Mouse (Mus musculus) yolk sac, embryonic 10.5 days (tissue): Measurements from ENCODE around the gene Bicral.
A peak's percentile ranks its signal among the peaks of the same experiment; 100 is the strongest.

Experiments
- DNase-seq: peaks from one replicate; pipeline ENCODE4 v3.0.0-alpha.2; 2017; ENCODE audit warnings: low spot score

The Bicral gene

DNA sequence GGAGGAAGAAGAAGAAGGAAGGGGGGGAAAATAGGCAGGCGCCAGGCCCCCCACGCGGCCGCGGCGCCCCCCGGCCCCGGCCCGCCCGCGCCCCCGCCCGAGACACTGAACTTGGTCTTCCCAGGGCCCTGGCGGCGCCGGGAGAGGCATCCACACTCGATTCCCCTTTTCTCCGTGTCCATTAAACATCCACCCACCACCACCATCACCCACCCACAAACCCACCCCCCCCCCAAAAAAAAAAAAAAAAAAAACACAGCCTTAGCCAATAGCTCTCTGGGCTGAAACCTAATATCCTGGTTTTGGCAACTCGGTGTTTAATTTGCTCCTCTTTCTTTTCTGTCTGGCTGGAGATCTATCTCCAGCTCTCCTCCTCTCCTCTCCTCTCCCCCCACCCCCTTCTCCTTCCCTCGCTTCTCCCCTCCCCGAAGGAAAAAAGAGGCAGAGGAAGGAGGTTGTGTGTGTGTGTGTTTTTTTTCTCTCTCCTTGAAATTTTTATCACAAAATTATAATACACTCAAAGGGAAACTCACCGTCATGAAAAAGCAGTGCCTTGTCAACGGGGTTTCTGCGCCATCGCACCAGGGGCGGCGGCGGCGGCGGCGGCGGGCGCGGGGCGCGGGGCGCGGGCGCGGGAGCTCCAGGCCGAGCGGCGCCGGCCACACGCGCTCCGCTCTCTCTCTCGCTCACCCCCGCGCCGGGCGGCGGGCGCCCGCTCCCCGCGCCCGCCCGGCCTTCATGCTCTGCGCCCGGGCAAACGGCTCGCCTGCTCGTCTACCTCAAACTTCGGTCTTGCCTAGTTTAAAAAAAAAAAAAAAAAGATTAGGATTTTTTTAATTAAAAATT lies at the start of gene Bicral:
Gene Bicral (minus strand): TSS at position 580 of the 846 bp plus-strand sequence.
- DNase-seq = peak; percentile 78

DNA sequence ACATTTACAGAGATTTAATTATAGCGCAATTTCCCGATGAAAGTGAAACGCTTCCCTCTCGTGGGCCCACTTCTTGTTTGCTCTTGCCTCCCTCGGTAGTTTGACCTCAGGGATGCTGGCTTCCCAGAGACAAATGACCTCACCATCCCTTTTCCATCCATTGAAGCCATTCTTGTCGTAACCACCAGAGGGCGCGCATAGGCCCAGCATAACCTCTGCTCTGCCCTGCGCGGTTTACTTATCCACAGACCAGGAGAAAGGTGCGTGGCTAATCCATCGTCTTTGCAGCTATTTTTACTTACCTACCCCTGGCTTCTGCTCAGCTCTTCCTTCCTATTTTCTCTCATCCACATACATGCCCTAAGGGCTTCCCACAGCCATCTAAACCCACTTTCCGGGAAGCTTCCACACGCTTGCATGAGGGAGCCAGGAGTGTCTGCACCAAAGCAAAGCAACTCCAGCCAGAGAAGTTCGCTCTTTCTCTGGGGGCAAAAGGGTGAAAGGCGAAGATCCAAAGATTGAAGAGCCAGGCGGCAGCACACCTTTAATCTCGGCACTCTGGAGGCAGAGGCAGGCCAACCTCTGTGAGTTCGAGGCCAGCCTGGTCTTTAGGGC lies 45.7 kb upstream of the Bicral start:
- peak; percentile 72 for DNase-seq

DNA sequence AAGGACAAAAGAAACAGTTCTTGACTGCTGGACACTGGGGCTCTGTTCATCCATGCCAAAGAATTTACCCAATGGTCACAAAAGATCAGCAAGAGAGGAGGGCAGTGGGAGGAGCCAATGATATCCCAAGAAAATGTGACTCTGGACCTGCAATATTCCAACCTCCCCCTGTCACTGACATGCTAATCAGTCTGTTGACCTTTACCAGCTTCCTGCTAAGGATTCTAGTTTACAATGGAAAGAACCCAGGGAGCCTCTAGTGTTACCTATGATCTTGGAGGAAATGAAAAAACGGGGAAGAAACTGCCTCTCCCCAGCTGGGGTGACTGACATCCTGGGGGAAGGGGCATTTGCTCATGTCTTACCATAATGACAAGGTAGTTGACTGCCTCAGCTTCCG lies 42.7 kb upstream of the Bicral start:
- no peak for DNase-seq

DNA sequence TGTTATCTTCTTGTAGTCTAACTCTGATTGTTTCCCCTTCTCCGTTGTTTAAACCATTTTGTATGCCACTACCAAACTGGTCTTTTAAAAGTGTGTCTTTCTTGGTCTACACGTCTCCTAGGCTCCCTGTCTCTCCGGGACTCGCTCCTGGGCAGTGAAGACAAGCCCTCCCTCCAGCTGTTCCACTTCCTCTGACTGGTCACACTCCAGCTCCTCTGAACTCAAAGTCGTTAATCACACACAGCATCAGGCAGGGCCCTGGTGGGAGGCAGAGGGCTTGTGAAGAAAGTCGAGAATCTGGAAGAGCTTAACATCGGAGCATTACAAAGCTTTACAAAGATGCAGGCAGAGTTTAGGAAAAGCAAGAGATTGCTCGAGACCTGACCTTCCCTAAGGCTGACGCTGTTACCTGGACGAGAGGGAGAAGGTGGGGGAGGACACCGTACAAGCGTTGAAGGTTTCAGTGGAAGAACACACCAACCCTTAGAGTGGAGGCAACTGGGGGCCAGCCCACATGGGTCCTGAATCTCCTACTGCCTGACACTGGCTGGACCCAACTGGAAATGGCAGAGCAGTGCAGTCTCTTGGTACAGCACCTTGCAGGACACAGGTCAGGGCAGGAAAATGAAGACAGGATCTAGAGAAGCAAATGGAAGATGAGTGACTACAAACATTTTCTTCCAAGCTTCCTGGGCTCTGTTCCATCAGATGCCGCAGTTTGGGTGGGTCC lies 39.1 kb upstream of the Bicral start:
- no peak for DNase-seq

DNA sequence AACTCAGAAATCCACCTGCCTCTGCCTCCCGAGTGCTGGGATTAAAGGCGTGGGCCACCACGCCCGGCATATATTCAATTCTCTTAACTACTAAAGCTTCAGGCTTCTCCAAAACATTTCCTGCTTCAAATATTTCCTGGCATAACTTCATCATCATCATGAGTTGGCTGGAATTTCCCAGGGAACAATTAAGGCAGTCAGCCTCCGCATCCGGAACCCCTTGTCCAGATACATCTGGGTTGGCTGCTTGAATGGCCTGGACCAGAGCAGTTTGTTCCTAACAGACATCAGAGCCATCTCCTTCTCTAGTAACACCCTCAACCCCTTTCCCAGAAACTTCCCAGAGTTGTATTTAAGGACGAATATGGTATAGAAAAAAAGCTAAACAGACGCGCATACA lies 37.1 kb upstream of the Bicral start:
- DNase-seq = no peak

DNA sequence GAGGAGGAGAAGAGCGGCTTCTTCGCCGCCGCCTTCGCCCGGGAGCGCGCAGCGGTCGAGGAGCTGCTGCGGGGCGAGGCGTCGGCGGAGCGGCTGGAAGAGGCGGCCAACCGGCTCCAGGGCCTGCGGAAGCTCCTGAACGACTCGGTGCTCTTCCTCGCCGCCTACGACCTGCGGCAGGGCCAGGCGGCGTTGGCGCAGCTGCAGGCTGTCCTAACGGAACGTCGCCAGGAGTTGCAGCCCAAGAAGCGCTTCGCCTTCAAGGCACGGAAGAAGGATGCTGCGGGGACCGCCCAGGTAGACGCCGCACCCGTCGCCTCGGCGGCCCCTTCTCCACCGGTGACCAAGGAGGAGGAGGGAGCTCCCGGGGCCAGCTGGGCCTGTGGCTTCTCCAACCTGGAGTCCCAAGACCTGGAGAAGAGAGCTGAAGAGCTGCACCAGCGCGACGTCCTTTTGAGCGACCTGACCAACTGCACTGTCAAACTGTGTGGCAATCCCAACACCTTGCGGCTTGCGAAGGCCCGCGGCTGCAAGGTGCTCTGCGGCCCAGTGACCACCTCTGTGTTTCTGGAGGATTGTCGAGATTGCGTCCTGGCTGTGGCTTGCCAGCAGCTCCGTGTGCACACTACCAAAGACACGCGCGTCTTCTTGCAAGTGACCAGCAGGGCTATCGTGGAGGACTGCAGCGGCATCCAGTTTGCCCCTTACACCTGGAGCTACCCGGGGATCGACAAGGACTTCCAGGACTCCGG lies 32.7 kb upstream of the Bicral start:
- peak; percentile 40 for DNase-seq

DNA sequence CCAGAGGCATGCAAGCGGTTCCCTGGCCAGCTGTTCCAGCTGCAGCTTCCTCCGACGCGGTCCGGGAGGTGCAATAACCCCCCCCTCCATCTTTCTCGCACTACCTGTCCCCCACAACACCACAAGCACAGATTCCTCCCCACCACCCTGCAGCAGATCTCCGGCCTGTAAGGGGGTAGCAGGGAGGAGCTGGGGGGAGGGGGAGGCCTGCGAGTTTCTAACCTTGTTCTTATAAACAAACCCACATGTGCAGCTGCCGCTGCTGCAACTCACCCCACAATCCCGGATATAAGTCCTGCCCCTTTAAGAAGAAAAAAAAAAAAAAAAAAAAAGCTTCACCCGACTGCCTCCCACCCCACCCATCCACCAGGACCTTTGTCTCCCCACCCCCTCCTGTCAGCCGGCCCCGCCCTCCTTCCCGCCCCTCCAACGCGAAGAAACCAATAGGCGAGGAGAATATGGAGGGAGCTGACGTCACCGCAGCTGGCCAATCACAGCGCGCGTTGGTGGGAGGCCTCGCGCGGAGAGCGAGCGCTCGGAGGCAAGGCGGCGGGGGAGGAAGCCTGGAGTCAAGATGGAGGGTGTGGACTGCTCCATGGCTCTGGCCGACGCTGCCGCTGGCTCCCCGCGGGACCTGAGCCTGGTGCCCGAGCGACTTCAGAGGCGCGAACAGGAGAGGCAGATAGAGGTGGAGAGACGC lies 32.0 kb upstream of the Bicral start, which contains the start of gene Tbcc:
Gene Tbcc (plus strand): TSS at position 569 of the 700 bp plus-strand sequence.
- DNase-seq = peak; percentile 99

DNA sequence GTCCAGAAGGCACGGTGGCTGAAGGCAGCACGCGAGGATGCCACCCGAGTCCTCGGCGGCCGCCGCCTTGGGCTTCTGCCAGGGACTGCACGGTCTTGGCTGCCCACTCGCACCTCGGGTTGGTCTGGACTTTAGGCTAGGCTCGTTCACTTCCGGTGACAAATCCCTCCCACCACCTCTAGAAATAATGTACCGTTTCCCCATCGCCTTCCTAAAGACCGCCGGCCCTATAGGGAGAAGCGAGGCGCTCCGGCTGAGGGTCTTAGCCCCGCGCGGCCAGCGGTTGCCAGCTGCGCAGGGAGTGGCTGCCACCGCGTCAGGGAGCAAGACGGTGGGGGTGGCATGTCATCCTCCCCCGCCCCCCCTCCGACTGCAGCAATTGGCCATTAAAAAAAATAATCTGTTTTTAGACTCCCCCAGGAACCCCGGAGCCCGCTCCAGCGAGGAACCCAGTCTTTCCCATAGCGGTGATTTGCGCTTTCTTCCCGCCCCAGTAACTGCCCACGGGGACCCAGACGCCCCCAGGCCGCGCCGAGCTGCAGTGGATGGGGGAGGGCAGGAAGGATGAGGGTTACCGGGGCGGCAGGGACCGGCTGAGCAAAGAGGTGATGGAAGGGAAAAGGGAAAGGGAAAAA lies 31.3 kb upstream of the Bicral start:
- DNase-seq = peak; percentile 79

DNA sequence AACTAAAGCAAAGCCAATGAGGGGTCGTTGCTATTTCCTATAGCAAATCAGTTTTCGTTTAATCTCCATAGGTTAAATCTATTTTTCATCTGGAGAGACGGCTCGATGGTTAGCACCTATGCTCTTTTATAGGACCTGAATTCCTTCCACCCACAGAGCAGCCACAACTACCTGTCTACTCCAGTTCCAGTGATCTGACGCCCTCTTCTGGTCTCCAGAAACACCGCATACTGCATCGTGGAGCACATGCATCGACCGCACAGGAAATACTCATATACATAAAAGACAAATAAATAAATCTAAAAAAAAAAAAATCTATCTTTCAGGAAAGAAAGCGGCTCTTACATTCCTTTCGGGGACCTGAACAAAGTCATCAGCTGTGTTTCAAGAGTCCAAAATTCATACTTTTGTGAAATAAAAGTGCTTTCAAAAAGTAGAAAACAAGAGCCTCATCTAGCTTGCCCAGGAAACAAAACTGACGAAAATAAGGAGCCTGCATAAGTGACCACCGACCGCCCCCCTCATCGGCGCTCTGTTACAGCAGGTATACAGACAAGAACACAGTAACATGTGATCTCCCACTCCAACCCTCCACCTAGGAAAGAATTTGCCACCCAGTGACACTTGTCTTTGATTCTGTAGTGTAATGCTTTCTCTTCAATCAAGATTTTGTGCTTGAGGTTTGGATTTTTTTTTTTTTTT lies 30.4 kb upstream of the Bicral start:
- DNase-seq = peak; percentile 54

DNA sequence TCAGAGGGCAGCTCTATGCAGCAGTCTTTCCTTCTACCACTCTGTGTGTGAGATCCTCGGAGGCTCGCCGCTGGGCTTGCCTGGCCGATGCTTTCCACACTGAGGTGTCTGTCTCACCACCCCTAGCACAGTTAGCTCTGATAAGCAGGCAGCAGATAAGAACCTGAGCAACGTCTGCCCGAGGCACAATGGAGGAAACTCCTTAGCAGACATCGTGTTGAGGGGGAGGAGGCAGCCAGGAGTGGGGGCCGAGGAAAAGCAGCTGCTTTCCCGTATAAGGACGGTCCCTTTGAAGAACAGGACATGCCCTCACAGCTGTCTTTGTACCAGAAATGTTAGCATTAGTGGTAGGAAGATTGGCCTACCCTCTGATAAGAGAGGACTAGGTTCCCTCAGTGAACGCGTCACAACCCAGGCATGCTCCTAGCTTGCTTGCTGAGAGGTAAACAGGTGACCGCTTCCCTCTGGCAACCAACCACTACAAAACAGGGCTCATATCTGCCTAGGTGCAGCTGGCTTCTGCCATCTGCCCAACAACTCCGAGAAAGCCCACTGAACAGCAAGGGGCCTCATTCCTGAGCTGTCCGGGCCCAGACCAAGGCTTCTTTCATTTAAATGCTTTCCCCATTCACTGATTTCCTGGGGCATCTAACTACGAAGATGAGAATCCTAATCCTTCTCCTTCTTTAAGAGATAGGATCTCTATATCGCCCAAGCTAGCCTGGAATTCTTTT lies 27.8 kb upstream of the Bicral start:
- peak; percentile 54 for DNase-seq

DNA sequence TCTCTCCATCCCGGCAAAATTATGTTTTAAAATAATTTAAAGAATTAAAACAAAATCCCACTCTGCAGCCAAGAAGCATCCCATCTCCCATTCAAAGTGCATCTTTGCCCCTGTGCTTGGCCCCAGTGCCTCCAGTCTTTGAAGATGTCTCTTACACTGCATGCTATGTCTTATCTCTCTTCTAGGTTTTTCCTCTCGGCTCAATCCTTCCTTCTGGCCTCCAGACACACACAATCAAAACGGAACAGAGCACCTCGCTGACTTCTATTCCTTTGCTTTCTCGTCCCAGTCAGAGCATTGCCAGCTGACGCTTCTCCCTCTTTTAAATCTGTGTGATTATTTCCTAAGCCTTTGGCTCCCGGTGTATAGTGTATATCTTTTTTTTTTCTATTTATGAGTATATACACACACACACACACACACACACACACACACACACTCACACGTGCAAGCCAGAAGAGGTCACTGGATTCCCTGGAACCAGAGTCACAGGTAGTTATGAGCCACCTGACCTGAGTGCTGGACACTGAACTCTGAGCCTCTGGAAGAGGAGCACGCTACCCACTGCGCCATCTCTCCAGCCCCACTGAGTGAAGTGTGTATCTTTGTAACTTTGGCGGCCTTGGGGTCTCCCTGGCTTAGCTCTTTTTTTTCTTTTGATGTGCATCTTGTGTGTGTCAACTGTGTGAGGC lies 27.1 kb upstream of the Bicral start:
- peak; percentile 27 for DNase-seq

DNA sequence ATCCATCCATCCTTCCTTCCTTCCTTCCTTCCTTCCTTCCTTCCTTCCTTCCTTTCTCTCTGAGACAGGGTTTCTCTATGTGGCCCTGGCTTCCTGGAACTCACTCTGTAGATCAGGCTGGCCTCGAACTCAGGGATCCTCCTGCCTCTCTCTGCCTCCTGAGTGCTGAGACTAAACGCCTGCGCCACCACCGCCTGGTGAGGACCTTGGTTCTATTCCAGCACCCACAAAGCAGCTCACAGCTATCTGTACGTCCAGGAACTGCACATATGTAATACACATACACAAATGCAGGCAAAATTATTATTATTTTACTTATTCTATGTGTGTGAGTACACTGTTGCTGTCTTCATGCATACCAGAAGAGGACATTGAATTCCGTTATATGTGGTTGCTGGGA lies 26.5 kb upstream of the Bicral start:
- DNase-seq = no peak

DNA sequence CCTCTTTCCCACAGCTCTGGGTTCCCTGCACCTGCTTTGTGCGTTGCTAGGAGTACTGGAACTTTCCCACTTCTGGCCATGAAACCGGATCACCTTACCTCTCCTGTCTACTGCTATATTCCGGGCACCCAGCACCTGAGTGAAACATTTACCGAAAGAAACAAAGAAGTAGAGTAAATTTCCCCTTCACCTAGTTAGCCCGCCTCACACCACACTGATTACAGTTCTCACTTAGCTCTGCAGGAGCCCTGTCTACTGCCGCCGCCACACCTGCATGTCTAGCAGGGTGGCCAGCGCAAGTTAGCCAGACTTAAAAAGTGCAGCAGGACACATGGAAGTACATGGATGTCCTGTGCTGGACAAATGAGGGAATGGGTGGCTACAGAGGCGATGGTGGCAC lies 24.8 kb upstream of the Bicral start:
- no peak for DNase-seq

DNA sequence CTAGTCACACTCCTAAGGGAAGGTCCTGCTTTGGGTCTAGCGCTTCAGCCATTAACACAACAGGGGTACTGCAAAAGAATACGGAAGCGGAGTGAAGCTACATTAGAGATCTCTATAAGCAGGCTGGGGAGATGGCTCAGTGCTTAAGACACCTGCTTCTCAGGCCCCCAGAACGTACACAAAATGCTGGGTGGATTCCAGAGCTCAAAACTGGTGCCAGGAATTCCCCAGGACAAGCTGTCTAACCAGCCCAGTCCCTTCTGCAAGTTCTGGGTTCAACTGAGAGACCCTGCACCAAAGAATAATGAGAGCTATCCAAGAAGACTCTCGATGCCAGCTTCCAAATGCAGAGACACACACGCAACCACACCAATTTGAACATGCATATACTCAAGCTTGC lies 23.4 kb upstream of the Bicral start:
- DNase-seq = no peak

DNA sequence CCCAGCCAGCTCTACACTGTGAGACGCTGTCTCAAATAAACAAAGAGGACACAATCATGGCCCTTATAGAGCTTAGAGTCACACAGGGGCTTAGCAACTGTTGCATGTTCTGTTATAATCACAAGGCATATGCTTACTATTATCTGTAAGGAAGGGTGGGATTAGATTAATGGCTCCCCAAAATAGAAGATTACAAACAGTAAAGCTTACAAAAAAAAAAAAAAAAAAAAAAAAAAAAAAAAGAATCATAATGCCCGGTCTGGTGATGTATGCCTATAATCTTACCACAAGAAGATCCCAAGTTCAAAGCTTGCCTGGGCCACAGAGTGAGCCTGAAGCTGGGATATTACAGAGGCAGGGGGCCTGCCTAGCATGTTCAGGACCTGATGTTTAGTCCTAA lies 22.0 kb upstream of the Bicral start:
- DNase-seq = no peak

DNA sequence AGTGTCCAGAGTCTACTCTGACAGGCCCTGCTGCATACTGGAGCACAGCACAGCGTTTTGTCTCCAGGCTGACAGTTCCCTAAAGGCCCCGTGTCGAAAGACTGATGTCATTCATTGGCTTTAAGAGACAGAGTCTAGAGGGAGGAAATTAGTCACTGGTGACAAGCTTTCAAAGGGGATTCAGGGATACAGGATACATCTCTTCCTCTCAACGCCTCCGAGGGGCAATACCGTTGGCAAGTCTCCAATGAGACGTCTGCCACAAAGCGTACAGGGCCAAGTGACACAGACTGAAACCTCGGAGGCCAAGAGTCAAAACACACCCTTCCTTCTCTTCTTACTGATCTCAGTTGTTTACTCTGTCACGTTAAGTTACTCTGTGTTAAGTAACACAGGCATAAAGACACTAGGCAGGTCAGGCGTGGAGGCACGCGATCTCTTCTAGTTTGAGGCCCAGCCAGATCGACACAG lies 21.6 kb upstream of the Bicral start:
- DNase-seq = peak; percentile 20

DNA sequence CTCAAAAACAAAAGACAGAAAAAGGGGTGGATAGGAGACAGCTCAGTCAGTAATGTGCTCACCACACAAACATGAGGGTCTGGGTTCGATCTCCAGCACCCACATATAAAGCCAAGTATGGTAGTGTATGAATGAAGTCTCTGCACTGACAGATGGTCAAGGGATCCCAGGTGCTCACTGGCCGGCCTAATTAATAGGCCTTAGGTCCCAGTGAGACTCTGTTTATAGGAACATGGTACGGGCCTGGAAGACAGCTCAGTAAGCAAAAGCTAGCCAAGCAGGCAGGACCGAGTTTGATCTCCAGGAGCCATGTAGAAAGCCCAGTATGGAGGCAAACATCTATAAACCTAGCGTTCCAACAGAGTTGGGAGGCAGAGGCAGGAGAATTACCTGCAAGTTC lies 18.8 kb upstream of the Bicral start:
- no peak for DNase-seq

DNA sequence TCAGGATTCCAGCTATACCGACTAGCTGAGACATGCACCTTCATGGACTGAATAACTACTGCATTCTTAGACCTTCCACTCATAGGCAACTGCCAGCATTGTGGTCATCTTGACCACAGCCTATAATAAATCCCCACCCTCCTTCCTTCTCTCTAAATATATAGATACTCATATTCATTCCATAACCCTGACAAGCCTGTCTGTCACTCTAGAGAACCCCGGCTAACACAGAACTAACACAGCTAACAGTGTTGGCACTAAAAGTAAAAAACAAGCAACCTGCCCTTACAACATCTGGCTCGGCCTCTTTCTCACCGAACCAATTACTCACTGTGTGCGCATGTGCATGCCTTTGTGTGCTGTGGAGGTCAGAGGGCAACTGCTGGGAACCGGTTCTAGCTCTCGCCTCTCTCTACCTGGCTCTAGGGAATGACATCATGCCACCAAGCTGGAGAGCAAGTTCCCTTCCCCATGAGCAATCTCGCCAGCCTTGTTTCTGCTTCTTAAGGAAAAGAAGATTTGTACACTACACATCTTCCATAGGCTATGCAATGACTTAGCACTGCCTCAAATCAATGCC lies 18.2 kb upstream of the Bicral start:
- DNase-seq = peak; percentile 80

DNA sequence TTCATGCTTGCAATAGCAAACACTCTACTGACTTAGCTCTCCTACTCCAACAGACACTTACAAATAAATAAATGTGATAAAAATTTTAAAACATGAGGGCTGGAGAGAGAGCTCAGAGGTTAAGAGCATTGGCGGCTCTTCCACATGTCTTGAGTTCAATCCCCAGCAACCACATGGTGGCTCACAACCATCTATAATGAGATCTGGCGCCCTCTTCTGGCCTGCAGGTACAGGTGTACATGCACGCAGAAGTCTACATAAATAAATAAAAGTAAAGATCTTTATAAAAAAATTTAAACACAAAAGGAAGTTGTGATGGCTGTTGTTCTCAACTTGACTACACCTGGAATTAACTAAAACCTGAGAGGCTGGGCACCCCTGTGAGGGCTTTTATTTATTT lies 17.3 kb upstream of the Bicral start:
- no peak for DNase-seq
